Mouse (Mus musculus) heart, adult 18-20 months (tissue): ENCODE measurements around the gene 1700029H14Rik. TPM values are rescaled to one million over a fixed set of nuclear protein-coding genes. Genes with fewer than 3 reads are reported as not detected.

Experiments used
- DNase-seq, 2 experiments: peaks; one replicate each; pipeline ENCODE4 v3.0.0; 2021 to 2022; ENCODE audit warnings: mixed read lengths in 1 of 2
- total RNA-seq, 2 experiments: library from RNA; stranded (reverse); gene quantifications; 2 replicates each; pipeline ENCODE4 v1.2.3; 2021

Gene 1700029H14Rik
- total RNA-seq, 2 experiments from 2014 or later, result not detected

DNA sequence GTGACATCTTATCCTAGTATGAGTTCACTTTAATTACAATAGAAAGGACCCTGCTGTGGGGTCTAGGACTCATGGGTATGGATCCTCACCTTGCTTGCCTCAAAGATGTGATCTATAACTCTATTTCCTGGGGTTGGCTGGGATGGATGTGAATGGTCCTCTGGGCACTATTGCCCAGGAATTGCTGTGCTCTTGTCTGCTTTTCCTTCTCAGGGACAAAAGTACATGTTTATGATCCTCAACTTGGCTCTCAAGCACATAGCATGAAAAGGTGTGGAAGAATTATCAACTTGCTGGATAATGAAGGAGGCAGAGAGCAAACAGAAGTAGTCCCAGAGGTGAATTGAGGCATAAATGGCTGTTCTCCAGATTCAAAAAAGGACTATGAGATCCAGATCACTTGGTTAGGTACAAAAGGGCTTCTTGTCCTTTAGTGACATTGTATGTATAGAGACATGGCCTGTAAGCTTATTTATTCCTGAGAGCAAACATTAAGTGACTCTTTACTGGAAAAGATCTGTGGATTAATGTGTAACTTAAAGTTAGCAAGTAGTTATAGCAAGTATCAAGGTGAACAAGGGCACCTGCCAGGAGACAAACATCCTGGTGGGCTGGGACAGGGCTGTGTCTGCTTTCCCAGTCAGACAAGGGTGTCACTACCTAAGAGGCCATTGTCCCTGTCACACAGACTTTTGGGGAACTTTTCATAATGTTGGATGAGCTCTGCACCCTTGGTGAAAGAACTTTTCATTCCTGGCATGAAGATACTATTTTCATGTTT lies 57.2 kb downstream of the 1700029H14Rik start:
- no peak for DNase-seq

DNA sequence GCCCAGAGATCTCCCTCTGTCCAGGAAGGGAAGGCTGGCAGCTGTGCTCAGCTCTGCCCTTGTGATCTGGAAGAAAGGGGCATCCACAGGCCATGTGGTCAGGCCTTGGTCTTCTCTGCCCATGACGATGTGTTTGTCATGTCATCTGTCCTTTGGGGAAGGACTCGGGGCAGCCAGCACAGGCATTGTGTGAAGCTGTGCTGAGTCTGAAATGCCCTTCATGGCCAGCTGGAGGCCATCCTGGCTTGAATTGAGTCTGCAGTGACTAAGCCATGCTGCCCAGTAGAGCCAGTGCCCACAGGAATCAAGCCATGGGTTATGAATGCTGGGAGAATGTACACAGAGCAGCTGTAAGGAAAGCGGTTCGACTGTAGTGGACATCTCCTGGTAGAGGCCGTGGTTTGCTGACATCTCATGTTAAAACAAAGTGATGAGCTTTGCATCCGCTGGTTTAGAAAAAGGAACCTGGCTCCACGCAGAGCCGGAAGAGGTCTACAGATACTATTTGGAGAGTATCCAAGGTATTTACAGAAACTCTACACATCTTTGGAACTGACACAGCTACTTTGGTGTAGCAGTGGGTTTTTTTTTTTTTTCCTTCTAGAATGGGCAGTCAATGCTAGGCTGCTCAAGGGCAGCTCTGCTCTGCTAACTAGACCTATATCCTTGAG lies 58.2 kb downstream of the 1700029H14Rik start:
- DNase-seq, result peak; percentile 42 to 68

DNA sequence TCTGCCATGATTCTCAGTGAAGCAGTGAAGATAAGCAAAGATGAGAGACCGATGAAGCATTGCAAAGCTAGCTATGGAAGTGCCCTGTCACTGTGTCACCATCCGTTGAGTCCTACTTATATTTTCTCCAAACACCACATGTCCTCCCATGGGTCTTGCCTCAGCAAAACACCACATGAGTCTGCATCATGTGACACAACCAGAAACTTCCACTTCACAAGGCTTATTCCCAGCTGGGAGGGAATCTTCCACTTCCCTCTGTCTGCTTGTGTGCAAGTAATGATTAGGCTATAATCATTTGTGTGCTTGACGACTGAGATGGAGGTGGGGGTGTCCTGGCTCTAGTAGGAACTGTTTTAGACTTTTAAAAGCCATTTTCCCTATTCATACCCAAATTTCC lies 61.0 kb downstream of the 1700029H14Rik start:
- DNase-seq, result no peak

Other genes with a start within 250 kb of the 1700029H14Rik start
- gene Tfdp1, start 223.7 kb downstream of the 1700029H14Rik start, total RNA-seq, result 10 to 100 TPM; 35.2 to 38.1 TPM
- gene Atp4b, start 165.6 kb downstream of the 1700029H14Rik start, total RNA-seq, result under 1 TPM in 1 of 2 experiments, not detected in 1; 0.44 TPM
- not detected for gene Grk1, start 157.4 kb downstream of the 1700029H14Rik start, total RNA-seq
- 1 to 10 TPM; 5.4 to 6.7 TPM for gene Tmem255b, start 127.3 kb downstream of the 1700029H14Rik start, total RNA-seq
- gene Gas6, start 68.0 kb downstream of the 1700029H14Rik start, total RNA-seq, result 100 to 1,000 TPM; 115 to 123 TPM
- gene Rasa3, start 115.1 kb upstream of the 1700029H14Rik start, total RNA-seq, result 10 to 100 TPM; 11.2 to 14.0 TPM
- under 1 TPM in 1 of 2 experiments, not detected in 1; 0.26 TPM for gene Cfap97d2, start 143.4 kb upstream of the 1700029H14Rik start, total RNA-seq
- gene Cdc16, start 195.2 kb upstream of the 1700029H14Rik start, total RNA-seq, result 10 to 100 TPM; 30.1 to 31.0 TPM
- 10 to 100 TPM in 1 of 2 experiments, 1 to 10 TPM in 1; 9.3 to 10.0 TPM for gene Upf3a, start 223.2 kb upstream of the 1700029H14Rik start, total RNA-seq